Mouse (Mus musculus): ENCODE measurements around the gene Sdhb. TPM values are rescaled to one million over a fixed set of nuclear protein-coding genes. Genes with fewer than 3 reads are reported as not detected.

Gene Sdhb
- 90.7 TPM for polyA plus RNA-seq (2014; fragmentation: Illumina TruSeq; extraction: RNeasy Lipid Tissue Mini Kit (QIAGEN cat#74804); ENCODE audit: low replicate concordance)

GRCm38 (mm10) chr4:140960781-140961466 lies at the start of gene Sdhb:
Gene Sdhb, plus strand, starts transcription at chr4:140961203.

GRCm38 (mm10) chr4:140986711-140987395 lies 25.9 kb downstream of the Sdhb start, which contains the start of gene Atp13a2:
Gene Atp13a2, plus strand, starts transcription at chr4:140986873.

GRCm38 (mm10) chr4:141010118-141010517 lies 49.1 kb downstream of the Sdhb start, which contains the start of gene Mfap2:
Gene Mfap2, plus strand, starts transcription at chr4:141010418.

Other genes starting within 250 kb of the Sdhb start
- gene Padi6, start 218.6 kb upstream of the Sdhb start, polyA plus RNA-seq (2014; fragmentation: Illumina TruSeq; extraction: RNeasy Lipid Tissue Mini Kit (QIAGEN cat#74804); ENCODE audit: low replicate concordance) = not detected
- gene Padi4, start 187.0 kb upstream of the Sdhb start, polyA plus RNA-seq (2014; fragmentation: Illumina TruSeq; extraction: RNeasy Lipid Tissue Mini Kit (QIAGEN cat#74804); ENCODE audit: low replicate concordance) = not detected
- not detected for gene Padi3, start 150.6 kb upstream of the Sdhb start, polyA plus RNA-seq (2014; fragmentation: Illumina TruSeq; extraction: RNeasy Lipid Tissue Mini Kit (QIAGEN cat#74804); ENCODE audit: low replicate concordance)
- not detected for gene Padi1, start 115.4 kb upstream of the Sdhb start, polyA plus RNA-seq (2014; fragmentation: Illumina TruSeq; extraction: RNeasy Lipid Tissue Mini Kit (QIAGEN cat#74804); ENCODE audit: low replicate concordance)
- gene Padi2, start 54.9 kb upstream of the Sdhb start, polyA plus RNA-seq (2014; fragmentation: Illumina TruSeq; extraction: RNeasy Lipid Tissue Mini Kit (QIAGEN cat#74804); ENCODE audit: low replicate concordance) = 0.63 TPM
- 0.15 TPM for gene Atp13a2, start 25.7 kb downstream of the Sdhb start, polyA plus RNA-seq (2014; fragmentation: Illumina TruSeq; extraction: RNeasy Lipid Tissue Mini Kit (QIAGEN cat#74804); ENCODE audit: low replicate concordance)
- gene Mfap2, start 49.2 kb downstream of the Sdhb start, polyA plus RNA-seq (2014; fragmentation: Illumina TruSeq; extraction: RNeasy Lipid Tissue Mini Kit (QIAGEN cat#74804); ENCODE audit: low replicate concordance) = not detected
- not detected for gene Crocc, start 99.3 kb downstream of the Sdhb start, polyA plus RNA-seq (2014; fragmentation: Illumina TruSeq; extraction: RNeasy Lipid Tissue Mini Kit (QIAGEN cat#74804); ENCODE audit: low replicate concordance)
- 6.0 TPM for gene Necap2, start 117.2 kb downstream of the Sdhb start, polyA plus RNA-seq (2014; fragmentation: Illumina TruSeq; extraction: RNeasy Lipid Tissue Mini Kit (QIAGEN cat#74804); ENCODE audit: low replicate concordance)
- gene Spata21, start 127.1 kb downstream of the Sdhb start, polyA plus RNA-seq (2014; fragmentation: Illumina TruSeq; extraction: RNeasy Lipid Tissue Mini Kit (QIAGEN cat#74804); ENCODE audit: low replicate concordance) = not detected
- 16.2 TPM for gene Szrd1, start 178.6 kb downstream of the Sdhb start, polyA plus RNA-seq (2014; fragmentation: Illumina TruSeq; extraction: RNeasy Lipid Tissue Mini Kit (QIAGEN cat#74804); ENCODE audit: low replicate concordance)
- 5.8 TPM for gene Fbxo42, start 186.7 kb downstream of the Sdhb start, polyA plus RNA-seq (2014; fragmentation: Illumina TruSeq; extraction: RNeasy Lipid Tissue Mini Kit (QIAGEN cat#74804); ENCODE audit: low replicate concordance)